Mouse (Mus musculus): ENCODE data around the gene Foxp1. TPM values are rescaled to one million over a fixed set of nuclear protein-coding genes. Genes with fewer than 3 reads are reported as not detected.

Foxp1 gene
- total RNA-seq, 1 experiment from 2014 or later, result 110 TPM

DNA sequence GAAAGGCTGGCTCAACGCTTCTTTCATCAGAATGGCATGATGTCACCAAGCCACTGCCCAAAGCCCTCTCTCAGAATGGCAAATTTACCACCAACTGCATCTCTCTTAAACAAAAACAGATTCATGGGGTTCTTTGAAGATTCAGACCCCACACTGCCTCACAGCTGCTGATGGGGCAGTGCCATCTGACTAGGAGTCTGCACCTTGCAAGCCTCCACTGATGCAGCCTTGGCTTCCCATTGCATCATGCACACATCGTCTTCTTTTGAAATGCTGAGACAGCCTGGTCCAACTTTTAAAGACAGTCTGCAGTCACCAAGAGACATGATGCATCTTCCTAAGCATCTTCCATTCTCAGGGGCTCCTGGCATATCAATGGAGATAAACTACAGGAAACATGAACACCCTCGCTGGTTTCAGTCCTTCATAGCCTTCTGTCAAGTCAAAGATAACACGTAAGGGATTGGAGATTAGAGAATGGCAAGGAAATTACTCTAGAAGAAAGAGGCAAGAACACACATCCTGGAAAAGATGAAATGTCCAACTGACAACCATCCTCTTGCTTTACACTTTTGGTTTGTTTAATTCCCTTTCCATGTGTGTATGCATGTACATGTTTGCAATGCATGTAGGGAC, 154.3 kb downstream of the Foxp1 start:
- 0 out of 4 replicates have a peak, but pooled peaks of 1 of the 2 experiments have one; percentile 8 for ATAC-seq (replicated peaks in 1 of 2; ENCODE audit: insufficient read depth in 1 of 2, low FRiP score in 2 of 2, low TSS enrichment in 1 of 2, low read depth in 1 of 2, poor library complexity in 2 of 2, severe bottlenecking in 2 of 2)

DNA sequence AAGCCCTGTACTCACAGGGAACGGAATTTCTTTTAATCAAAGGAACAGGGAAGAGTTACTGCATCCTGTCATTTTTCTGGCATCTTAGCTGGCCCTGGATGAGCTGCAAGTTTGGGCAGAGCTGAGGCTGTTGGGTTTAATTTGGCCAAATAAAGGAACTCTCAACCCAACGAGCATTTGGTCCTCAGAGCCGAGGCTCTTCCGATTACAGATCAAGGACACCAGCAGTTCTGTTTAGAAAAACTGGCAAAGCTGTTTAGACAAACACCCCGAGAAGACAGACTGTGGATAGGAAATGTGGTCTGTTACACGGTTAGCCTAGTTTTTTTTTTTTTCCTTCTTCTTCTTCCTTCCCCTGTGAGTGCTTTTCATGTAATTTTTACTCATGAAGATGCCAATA, 158.0 kb downstream of the Foxp1 start:
- ATAC-seq (replicated peaks in 1 of 2; ENCODE audit: insufficient read depth in 1 of 2, low FRiP score in 2 of 2, low TSS enrichment in 1 of 2, low read depth in 1 of 2, poor library complexity in 2 of 2, severe bottlenecking in 2 of 2), result 0 out of 4 replicates have a peak, but pooled peaks of 1 of the 2 experiments have one; percentile 27

DNA sequence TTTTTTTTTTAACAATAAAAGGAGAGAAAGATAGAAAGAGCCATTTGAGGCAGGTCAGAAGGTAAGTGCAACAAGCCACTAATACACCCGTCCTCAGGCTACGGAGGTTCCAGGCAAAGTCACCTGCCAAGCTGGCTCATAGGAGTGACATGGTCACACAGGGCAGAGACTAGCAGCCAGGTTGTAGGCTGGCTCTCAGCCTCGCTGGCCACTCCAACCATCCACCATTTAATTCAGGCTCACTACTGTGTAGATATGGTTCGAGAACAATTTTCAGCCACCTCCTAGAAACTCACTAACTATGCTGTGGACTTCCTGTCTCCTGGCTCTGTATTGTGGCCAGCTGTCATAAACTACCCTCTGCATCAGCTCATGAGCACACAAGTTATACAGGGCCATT, 161.9 kb downstream of the Foxp1 start:
- ATAC-seq (replicated peaks in 1 of 2; ENCODE audit: insufficient read depth in 1 of 2, low FRiP score in 2 of 2, low TSS enrichment in 1 of 2, low read depth in 1 of 2, poor library complexity in 2 of 2, severe bottlenecking in 2 of 2), result no peak

DNA sequence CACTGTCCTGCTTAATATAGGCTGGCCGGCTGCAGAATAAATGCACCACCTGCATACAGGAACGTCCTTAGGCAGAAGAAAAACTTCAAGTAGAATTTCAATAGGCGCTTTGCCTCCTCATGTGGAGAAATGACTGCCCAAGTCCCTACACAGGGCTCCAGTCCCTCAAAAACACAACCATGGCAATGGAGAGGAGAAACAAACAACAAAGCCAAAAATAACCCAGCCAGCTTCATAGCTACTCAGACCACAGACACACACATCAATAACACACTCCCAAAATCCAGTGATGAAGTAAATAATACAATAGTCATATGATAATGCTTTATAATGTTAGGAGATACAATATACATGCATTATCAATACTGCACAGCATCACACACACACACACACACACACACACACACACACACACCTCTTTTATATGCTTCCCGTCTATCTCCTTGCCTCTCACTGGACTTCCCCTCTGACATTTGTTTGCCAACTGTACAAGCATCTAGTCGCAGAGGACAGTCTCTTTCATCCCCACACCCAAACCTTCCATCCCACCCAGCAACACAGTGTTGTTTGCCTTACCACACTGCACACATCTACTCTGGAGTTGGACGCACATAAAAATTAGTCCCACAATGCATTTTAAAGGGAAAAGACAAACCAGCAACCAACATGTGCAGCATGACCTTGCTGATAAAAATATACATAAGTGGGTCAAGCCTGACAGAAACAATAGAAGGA, 162.6 kb downstream of the Foxp1 start:
- ATAC-seq (replicated peaks in 1 of 2; ENCODE audit: insufficient read depth in 1 of 2, low FRiP score in 2 of 2, low TSS enrichment in 1 of 2, low read depth in 1 of 2, poor library complexity in 2 of 2, severe bottlenecking in 2 of 2), result no peak

DNA sequence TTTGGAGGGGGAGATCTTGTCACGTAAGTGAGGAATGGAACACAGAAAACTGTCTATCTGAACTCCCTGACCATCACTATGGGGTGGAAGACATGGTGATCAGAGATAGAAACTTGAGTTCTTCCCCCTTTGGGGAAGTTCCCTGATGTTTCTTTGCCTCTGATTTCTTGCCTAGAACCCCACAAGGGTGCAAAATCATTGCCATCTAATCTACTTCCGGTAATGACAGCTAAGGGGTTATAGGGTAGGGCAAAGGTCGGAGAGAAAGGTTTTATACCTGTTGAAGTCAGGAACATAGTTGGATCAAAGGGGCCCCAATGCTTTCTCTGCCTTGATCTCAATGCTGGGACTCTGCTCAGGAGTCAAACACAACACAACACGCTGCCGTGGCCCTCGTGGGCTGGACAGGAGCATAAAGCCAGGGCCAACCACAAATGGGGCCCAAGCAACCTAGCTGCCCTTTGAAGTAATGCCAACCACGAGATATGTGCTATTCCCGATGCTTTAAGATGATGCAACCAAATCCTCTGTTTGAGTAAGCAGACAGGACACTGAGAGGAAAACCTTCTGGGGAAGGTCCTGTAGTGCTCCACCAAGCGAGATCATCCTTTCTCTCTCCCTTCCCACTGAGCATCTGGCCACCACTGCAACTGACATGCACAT, 163.4 kb downstream of the Foxp1 start:
- no peak for ATAC-seq (replicated peaks in 1 of 2; ENCODE audit: insufficient read depth in 1 of 2, low FRiP score in 2 of 2, low TSS enrichment in 1 of 2, low read depth in 1 of 2, poor library complexity in 2 of 2, severe bottlenecking in 2 of 2)

DNA sequence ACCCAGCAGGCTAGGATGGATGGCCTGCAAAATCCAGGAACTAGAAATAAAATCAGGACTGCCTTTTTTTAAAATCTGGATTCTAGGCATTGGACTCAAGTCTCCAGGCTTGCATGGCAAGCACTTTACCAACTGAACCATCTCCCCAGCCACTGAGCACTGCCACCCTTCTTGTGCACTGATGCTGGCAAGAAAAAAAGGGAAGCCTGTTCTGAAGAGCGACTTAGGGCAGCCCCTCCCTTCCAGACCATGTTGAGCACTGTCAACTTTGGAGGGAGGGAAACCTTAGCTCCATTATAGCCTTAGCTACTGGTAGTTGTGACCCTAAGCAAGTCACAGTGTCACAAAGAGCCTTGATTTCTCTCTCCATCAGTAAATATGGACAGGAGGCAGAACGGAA, 164.6 kb downstream of the Foxp1 start:
- ATAC-seq (replicated peaks in 1 of 2; ENCODE audit: insufficient read depth in 1 of 2, low FRiP score in 2 of 2, low TSS enrichment in 1 of 2, low read depth in 1 of 2, poor library complexity in 2 of 2, severe bottlenecking in 2 of 2), result peak; percentile 27 to 42; a peak in 1 of 4 replicates

DNA sequence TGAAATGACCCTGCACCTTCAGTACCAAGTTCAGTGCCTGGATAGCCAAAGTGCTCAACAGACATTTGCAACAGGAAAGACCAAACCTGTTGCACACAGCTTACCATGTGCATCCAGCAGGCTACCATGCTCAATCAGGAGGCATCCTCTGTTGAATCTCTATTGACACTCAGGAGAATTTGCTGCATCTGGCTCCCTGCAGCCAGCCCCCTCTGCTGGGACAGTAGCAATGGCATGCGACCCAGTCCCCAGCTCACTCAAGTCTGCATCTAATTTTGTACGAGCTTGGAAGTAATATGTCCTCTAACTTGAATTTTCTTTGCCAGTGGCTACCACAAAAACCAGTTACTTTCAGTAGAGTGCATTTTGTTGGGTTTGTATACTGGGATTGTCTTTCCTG, 168.2 kb downstream of the Foxp1 start:
- ATAC-seq (replicated peaks in 1 of 2; ENCODE audit: insufficient read depth in 1 of 2, low FRiP score in 2 of 2, low TSS enrichment in 1 of 2, low read depth in 1 of 2, poor library complexity in 2 of 2, severe bottlenecking in 2 of 2), result no peak

DNA sequence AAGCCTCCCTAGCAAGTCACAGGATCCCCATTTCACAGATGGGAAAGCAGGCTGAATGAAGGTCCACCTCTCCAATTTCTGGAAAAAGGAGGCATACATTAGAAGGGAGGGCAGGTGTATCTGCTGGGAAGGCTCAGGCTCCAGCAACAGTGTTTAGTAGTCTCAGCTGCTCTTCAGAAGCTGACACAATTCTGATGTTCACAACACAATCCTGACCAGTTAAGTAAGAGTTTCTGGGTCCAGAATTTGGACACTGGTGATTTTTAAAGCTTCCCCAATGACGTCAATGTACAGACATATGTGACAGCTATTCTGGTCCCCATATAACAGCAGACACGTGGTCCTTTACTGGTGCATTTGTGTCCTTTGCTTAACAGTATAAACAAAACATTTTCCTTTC, 169.1 kb downstream of the Foxp1 start:
- ATAC-seq (replicated peaks in 1 of 2; ENCODE audit: insufficient read depth in 1 of 2, low FRiP score in 2 of 2, low TSS enrichment in 1 of 2, low read depth in 1 of 2, poor library complexity in 2 of 2, severe bottlenecking in 2 of 2), result no peak

DNA sequence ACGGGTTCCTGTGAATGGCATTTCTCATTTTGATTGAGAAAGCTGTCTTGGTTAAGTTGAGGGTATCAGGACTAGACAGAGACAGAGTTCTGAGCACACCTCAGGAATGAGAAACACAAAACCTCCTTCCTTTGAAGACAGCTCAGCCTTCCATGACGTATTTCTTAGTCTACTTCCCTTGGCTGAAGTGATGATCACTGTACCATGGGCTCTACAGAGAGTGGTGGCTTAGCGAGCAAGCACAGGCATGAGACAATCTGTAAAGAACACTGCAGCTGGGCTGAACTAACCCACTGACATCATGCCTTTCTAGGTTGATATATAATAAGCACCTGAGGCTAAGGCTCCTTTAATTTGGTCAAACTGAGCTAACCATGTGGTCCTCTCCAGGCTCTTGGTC, 172.0 kb downstream of the Foxp1 start:
- ATAC-seq (replicated peaks in 1 of 2; ENCODE audit: insufficient read depth in 1 of 2, low FRiP score in 2 of 2, low TSS enrichment in 1 of 2, low read depth in 1 of 2, poor library complexity in 2 of 2, severe bottlenecking in 2 of 2), result 0 out of 4 replicates have a peak, but pooled peaks of 1 of the 2 experiments have one; percentile 5

DNA sequence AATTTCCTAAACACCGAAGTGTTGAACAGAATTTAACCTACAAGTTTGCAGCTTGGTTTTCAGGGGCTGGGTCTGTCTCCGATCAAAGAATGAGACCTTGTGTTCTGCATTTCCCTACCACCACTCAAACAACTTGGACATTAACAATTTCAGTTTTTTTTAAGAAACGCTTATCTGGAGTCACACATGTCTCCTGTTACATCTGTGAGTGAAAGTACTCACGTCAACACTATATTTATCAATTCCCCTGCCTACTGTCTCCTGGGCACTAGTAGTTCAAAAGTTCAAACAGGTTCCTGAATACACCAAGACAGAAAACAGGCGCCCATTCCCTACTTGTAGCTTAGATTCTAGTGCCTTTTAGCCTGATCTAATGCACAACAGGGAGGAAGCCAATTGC, 172.4 kb downstream of the Foxp1 start:
- ATAC-seq (replicated peaks in 1 of 2; ENCODE audit: insufficient read depth in 1 of 2, low FRiP score in 2 of 2, low TSS enrichment in 1 of 2, low read depth in 1 of 2, poor library complexity in 2 of 2, severe bottlenecking in 2 of 2), result peak in 1 of 2 experiments; percentile 32; a peak in 1 of 4 replicates

DNA sequence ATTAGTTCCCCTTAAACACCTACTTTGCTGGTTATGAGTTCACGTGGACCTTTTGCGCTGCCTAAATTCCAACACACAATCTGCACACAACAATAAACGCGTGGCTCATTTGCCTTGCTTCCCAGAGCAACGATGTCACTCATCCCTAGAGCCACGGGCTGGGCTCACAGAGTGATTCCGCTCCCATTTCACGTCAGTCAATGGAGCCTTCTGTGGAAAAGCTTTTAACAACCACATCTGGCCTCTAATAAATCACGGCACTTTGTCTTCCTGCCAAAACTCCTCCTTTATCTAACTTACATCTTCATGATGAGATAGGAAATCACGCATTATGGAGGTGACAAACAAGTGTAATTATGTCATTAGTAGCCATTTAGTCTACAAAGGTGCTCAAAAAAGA, 174.7 kb downstream of the Foxp1 start:
- ATAC-seq (replicated peaks in 1 of 2; ENCODE audit: insufficient read depth in 1 of 2, low FRiP score in 2 of 2, low TSS enrichment in 1 of 2, low read depth in 1 of 2, poor library complexity in 2 of 2, severe bottlenecking in 2 of 2), result no peak

DNA sequence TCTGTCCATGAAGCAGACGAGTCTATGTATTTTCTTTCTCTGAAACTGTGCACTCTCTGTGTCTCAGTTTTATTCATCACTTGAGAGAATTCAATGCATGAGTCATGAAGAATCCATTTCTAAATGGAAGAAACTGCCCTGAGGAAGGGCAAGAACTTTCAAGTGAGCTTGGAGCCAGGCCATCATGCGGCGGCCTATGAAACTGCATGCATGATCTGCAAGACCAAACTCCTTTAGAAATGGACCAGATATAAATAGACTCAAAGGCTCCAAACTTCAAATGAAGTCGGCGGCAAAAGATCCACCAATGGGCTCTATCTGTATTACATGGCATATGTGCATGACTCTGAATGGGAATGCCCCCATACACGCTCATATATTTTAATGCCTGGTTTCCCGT, 177.6 kb downstream of the Foxp1 start:
- no peak for ATAC-seq (replicated peaks in 1 of 2; ENCODE audit: insufficient read depth in 1 of 2, low FRiP score in 2 of 2, low TSS enrichment in 1 of 2, low read depth in 1 of 2, poor library complexity in 2 of 2, severe bottlenecking in 2 of 2)

DNA sequence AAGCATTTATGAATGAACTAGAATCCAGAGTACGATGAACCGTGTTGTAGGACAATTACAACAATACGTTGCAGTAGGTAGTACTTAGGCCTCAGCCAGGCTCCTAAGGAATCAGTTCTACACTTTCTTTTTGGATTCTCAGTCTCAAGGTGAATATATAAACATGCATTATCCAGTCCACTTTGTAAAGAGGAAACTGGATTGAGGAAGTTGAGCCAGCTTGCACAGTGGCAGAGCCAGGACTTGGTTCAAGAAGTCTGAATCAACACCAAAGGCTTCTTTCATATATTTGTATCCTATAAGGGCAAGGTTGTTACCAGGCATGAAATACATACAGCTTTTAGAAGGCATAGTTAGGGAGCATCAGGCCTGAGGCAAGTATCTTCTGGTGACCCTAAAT, 178.2 kb downstream of the Foxp1 start:
- peak; percentile 17 to 42; a peak in 1 of 4 replicates for ATAC-seq (replicated peaks in 1 of 2; ENCODE audit: insufficient read depth in 1 of 2, low FRiP score in 2 of 2, low TSS enrichment in 1 of 2, low read depth in 1 of 2, poor library complexity in 2 of 2, severe bottlenecking in 2 of 2)

DNA sequence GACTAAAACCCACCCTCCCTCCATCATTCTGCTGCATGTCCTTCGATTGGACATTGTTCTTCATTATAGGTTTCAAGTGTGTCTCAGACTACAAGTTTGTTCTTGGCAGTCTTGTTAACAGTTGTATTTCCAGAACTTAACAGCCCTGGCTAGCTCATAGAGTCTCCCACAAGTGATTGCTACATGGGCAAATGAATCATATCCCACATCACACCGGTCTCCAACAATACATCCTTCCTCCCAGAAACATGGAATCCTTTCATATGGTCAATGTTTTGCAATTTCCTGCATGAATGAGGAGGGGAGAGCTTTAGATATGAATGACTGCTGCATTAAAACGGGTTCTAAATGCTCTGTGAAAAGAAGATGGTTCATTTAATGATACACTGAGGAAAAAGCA, 178.7 kb downstream of the Foxp1 start:
- ATAC-seq (replicated peaks in 1 of 2; ENCODE audit: insufficient read depth in 1 of 2, low FRiP score in 2 of 2, low TSS enrichment in 1 of 2, low read depth in 1 of 2, poor library complexity in 2 of 2, severe bottlenecking in 2 of 2), result no peak

DNA sequence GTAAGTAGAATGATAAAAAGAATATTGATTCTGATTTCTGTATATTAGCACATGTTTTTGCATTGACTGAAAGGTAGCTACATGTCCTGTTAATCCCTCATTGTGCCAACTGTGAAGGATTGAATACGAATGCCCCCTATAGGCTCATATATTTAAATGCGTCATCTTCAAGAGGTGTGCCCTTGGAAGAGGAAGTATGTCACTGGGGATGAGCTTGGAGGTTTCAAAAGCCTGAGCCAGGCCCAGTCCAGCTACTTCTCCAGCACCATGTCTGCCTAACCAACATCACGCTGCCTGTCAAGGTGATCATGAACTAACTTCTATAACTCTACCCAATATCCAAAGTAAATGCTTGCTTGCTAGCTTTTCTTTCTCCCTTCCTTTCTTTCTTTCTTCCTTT, 180.1 kb downstream of the Foxp1 start:
- no peak for ATAC-seq (replicated peaks in 1 of 2; ENCODE audit: insufficient read depth in 1 of 2, low FRiP score in 2 of 2, low TSS enrichment in 1 of 2, low read depth in 1 of 2, poor library complexity in 2 of 2, severe bottlenecking in 2 of 2)

DNA sequence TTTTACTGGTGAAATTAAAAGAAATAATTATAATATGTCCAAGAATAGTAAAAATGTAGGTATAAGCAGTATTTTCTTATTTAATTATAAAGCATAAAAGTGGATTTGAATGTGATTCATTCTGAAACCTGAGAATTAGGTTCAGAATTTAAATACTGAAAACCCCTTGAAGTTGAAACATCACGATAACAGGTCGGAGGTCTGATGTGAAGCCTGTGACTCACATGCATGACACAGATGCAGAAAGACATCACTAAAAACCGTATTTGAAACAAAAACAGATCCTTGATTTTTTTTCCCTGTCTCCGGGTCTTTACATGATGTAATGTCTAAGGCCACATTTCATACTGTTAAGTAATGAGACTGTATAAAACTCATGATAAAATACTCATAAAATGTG, 181.6 kb downstream of the Foxp1 start:
- no peak for ATAC-seq (replicated peaks in 1 of 2; ENCODE audit: insufficient read depth in 1 of 2, low FRiP score in 2 of 2, low TSS enrichment in 1 of 2, low read depth in 1 of 2, poor library complexity in 2 of 2, severe bottlenecking in 2 of 2)

DNA sequence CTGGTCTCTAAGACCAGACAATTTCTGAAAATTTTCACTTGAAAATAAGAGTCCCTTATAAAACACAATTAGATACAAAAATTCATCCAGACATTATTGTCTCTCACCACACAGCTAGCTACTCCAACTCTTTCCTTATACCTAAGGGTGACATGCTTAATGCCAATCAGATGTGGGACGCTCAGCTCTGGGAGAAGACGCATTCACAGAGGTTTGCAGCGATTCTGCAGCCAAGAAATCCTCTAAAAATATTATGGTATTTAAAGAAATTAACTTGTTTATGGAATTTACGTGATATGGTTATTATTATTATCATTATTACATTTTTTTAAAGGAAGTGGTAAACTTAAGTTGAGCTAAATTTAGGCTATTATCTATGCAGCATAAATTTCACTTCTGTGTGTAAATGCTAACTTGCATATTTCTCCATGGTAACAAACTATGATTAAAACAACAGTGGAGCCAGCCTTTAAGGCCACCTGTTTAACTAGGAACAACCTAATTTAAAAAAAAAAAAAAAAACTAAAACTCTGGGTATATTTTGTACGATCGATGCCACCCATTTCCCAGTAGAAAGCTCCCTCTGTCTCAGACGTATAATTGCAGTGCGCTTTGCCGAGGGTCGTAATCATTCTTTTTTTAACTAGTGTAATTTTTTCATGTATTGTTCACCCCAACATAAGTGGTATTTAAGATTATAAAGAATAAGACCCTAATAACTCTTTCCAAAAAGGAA, 182.4 kb downstream of the Foxp1 start:
- ATAC-seq (replicated peaks in 1 of 2; ENCODE audit: insufficient read depth in 1 of 2, low FRiP score in 2 of 2, low TSS enrichment in 1 of 2, low read depth in 1 of 2, poor library complexity in 2 of 2, severe bottlenecking in 2 of 2), result no peak

DNA sequence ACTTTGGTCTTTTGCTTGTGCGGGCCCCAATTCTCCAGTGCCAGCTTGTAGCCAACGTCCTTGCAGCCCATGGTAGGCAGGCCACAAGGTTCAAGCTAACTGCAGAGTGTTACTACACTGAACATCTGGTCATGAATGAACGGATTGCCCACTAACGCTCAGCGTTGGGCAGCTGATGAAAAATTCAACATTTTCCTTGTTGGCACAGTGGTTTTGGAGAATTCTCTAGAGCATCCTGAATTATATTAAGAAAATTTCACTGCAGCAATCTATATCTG, 183.2 kb downstream of the Foxp1 start:
- ATAC-seq (replicated peaks in 1 of 2; ENCODE audit: insufficient read depth in 1 of 2, low FRiP score in 2 of 2, low TSS enrichment in 1 of 2, low read depth in 1 of 2, poor library complexity in 2 of 2, severe bottlenecking in 2 of 2), result peak; percentile 20 to 22; a peak in 2 of 4 replicates

Measured in hematopoietic stem cell, adult 5-6 weeks (primary cell).